Mouse (Mus musculus) layer of hippocampus, adult 9-10 months (tissue): ENCODE data around the gene Aldh3b1.

Source experiments
- DNase-seq: peaks from one replicate; pipeline ENCODE4 v3.0.0; 2022; ENCODE audit warnings: low spot score

Gene Aldh3b1

GRCm38 (mm10) chr19:3942986-3943735 lies 13.6 kb upstream of the Aldh3b1 start:
- no peak for DNase-seq

GRCm38 (mm10) chr19:3942315-3942714 lies 12.7 kb upstream of the Aldh3b1 start:
- DNase-seq, result no peak

- DNase-seq, result no peak
These were observed 6.6 kb upstream of the Aldh3b1 start for GRCm38 (mm10) chr19:3935896-3936850.

- no peak for DNase-seq
These were observed 5.7 kb upstream of the Aldh3b1 start, which contains the start of gene Unc93b1 for GRCm38 (mm10) chr19:3935032-3935895. Unc93b1 (plus strand) TSS chr19:3935186.

- DNase-seq, result no peak
These were observed 2.1 kb upstream of the Aldh3b1 start for GRCm38 (mm10) chr19:3931716-3932115.

- no peak for DNase-seq
These were observed 852 bp upstream of the Aldh3b1 start for GRCm38 (mm10) chr19:3930262-3931057.

- no peak for DNase-seq
These were observed 829 bp downstream of the Aldh3b1 start for GRCm38 (mm10) chr19:3928779-3929178.

- DNase-seq, result no peak
These were observed 1.6 kb downstream of the Aldh3b1 start for GRCm38 (mm10) chr19:3927989-3928388.

- no peak for DNase-seq
These were observed 2.9 kb downstream of the Aldh3b1 start for GRCm38 (mm10) chr19:3926685-3927084.

GRCm38 (mm10) chr19:3926279-3926678 lies 3.3 kb downstream of the Aldh3b1 start:
- no peak for DNase-seq

- DNase-seq, result no peak
These were observed 3.7 kb downstream of the Aldh3b1 start for GRCm38 (mm10) chr19:3925859-3926258.

- DNase-seq, result no peak
These were observed 4.7 kb downstream of the Aldh3b1 start for GRCm38 (mm10) chr19:3924868-3925267.

GRCm38 (mm10) chr19:3924190-3924589 lies 5.4 kb downstream of the Aldh3b1 start:
- no peak for DNase-seq

GRCm38 (mm10) chr19:3923586-3923985 lies 6.0 kb downstream of the Aldh3b1 start:
- no peak for DNase-seq

GRCm38 (mm10) chr19:3922661-3923371 lies 6.8 kb downstream of the Aldh3b1 start:
- no peak for DNase-seq

- DNase-seq, result no peak
These were observed 9.7 kb downstream of the Aldh3b1 start for GRCm38 (mm10) chr19:3919928-3920327.

GRCm38 (mm10) chr19:3916727-3917126 lies 12.9 kb downstream of the Aldh3b1 start:
- DNase-seq, result no peak

- DNase-seq, result no peak
These were observed 15.1 kb downstream of the Aldh3b1 start for GRCm38 (mm10) chr19:3914535-3914934.

GRCm38 (mm10) chr19:3913692-3914091 lies 15.9 kb downstream of the Aldh3b1 start:
- DNase-seq, result no peak
